Mouse (Mus musculus): ENCODE data around the gene H2-Ab1.

DNA sequence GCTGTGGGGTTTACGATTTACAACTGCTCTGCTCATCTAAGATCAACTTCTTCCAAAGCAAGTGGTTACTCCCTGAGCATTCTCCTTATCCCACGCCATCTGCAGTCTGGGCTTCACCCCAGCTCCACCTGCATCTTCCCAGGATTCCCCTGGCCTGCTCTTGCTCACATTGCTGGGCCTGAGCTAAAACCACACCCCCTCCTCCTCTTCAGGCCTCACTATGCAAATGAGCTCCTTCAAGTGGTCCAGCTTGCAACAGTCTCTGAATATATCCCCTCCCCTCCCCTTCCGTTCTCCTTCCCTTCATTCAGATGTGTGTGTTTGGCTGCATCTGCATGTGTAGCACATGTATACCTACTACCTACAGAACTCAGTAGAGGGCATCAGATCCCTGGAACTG is 41.9 kb downstream of the H2-Ab1 start:
- TF ChIP-seq GATA1 (IDR thresholded peaks at IDR 0.05; ENCODE audit: low read length) = no peak
- no peak for TF ChIP-seq TAL1 (IDR thresholded peaks at IDR 0.05; ENCODE audit: low read length)

All from erythroblast, embryonic 14.5 days (primary cell).